Mouse (Mus musculus): ENCODE data around the gene Ahcyl1. TPM values are rescaled to one million over a fixed set of nuclear protein-coding genes. Genes with fewer than 3 reads are reported as not detected.

Ahcyl1 gene
- polyA plus RNA-seq, 1 experiment from 2014 or later: 117 TPM

GRCm38 (mm10) chr3:107617800-107618199 is 78.6 kb downstream of the Ahcyl1 start:
- Histone ChIP-seq H3K4me2 (ENCODE audit: low read length) (no peak overlapping the region), H3K4me3 (ENCODE audit: low read length) (no peak overlapping the region), H3K27ac (ENCODE audit: low read depth, low read length) (no peak overlapping the region), H3K9ac (ENCODE audit: low read depth, low read length) (no peak overlapping the region), H3K27me3 (replicated peaks; ENCODE audit: control insufficient read depth, insufficient read depth, low read length) (no peaks in the 10 kb centered on the region), H3K4me1 (ENCODE audit: control insufficient read depth, insufficient read depth, low read depth, low read length) (no peaks in the 10 kb centered on the region), H3K36me3 (ENCODE audit: control insufficient read depth, insufficient read depth, low read length) (peaks cover 81% of the 10 kb centered on the region), H3K9me3 (ENCODE audit: control insufficient read depth, low read length) (no peaks in the 10 kb centered on the region)
- no peak for ATAC-seq
- whole genome bisulfite sequencing: 100% methylated on average over 3 of the region's 3 CpGs

Other genes with a start within 250 kb of the Ahcyl1 start
- 8.7 and 9.7 TPM in 2 replicates for gene Kcnc4, start 237.0 kb downstream of the Ahcyl1 start, polyA plus RNA-seq (2015; fragmentation: Nextera tagmentation; extraction: Ambion mirVana)
- 19.1 and 20.4 TPM in 2 replicates for gene Slc6a17, start 178.5 kb downstream of the Ahcyl1 start, polyA plus RNA-seq (2015; fragmentation: Nextera tagmentation; extraction: Ambion mirVana)
- not detected in 2 replicates for gene Ubl4b, start 141.5 kb downstream of the Ahcyl1 start, polyA plus RNA-seq (2015; fragmentation: Nextera tagmentation; extraction: Ambion mirVana)
- gene Alx3, start 101.5 kb downstream of the Ahcyl1 start, polyA plus RNA-seq (2015; fragmentation: Nextera tagmentation; extraction: Ambion mirVana): 0.29 and 0.40 TPM in 2 replicates
- not detected in 2 replicates for gene Gm10961, start 65.2 kb downstream of the Ahcyl1 start, polyA plus RNA-seq (2015; fragmentation: Nextera tagmentation; extraction: Ambion mirVana)
- 131 and 139 TPM in 2 replicates for gene Strip1, start 64.9 kb downstream of the Ahcyl1 start, polyA plus RNA-seq (2015; fragmentation: Nextera tagmentation; extraction: Ambion mirVana)
- 8.0 and 9.8 TPM in 2 replicates for gene Csf1, start 63.9 kb upstream of the Ahcyl1 start, polyA plus RNA-seq (2015; fragmentation: Nextera tagmentation; extraction: Ambion mirVana)
- gene Eps8l3, start 180.7 kb upstream of the Ahcyl1 start, polyA plus RNA-seq (2015; fragmentation: Nextera tagmentation; extraction: Ambion mirVana): not detected in 2 replicates
- 270 and 292 TPM in 2 replicates for gene Gstm5, start 199.3 kb upstream of the Ahcyl1 start, polyA plus RNA-seq (2015; fragmentation: Nextera tagmentation; extraction: Ambion mirVana)
- 41.8 and 43.2 TPM in 2 replicates for gene Gstm7, start 235.3 kb upstream of the Ahcyl1 start, polyA plus RNA-seq (2015; fragmentation: Nextera tagmentation; extraction: Ambion mirVana)
- 10.5 and 10.6 TPM in 2 replicates for gene Gstm6, start 247.2 kb upstream of the Ahcyl1 start, polyA plus RNA-seq (2015; fragmentation: Nextera tagmentation; extraction: Ambion mirVana)

All from hindbrain, embryonic 16.5 days (tissue).